ENCODE assay signal across 29 mouse cellular contexts in the genomic region with DNA sequence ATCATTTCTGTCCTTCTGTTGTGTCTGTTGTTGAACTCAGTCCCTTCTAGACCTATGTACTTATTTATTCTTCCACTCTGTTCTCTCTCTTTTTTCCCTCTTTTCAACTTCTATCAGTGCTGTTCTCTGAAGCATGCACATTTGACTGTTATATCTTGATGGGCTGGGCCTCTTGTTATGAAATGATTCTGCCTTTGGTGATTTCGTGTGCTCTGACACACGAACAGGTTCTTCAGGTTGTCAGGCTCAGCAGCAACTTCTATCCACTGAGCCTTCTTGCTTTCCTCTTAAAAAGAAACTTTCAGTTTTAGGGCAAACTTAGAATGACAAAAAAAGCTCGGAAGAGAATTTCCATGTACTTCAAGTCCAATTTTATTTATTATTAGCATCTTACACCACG.
"Had no signal": no experiment of that assay in that cellular context is flagged by ENCODE, and none has a peak within 500 bp of the region (broad histone marks: within the 10 kb centered on the region; RNA-seq: fewer than 3 reads in every experiment).

No protein-coding gene starts in this region.

- H3K9ac ChIP-seq: embryonic facial prominence, embryonic 12.5 days; embryonic facial prominence, embryonic 13.5 days; embryonic facial prominence, embryonic 15.5 days; forebrain, embryonic 12.5 days; forebrain, embryonic 13.5 days; forebrain, postnatal 0 days had no signal

- H3K27ac ChIP-seq: embryonic facial prominence, embryonic 12.5 days; embryonic facial prominence, embryonic 13.5 days; embryonic facial prominence, embryonic 15.5 days; forebrain, embryonic 10.5 days; forebrain, embryonic 12.5 days; forebrain, embryonic 13.5 days; gastrocnemius, adult 2 months; heart, adult 2 months; heart, embryonic 10.5 days had no signal

- H3K36me3 ChIP-seq: embryonic facial prominence, embryonic 12.5 days; embryonic facial prominence, embryonic 13.5 days; embryonic facial prominence, embryonic 15.5 days; forebrain, embryonic 10.5 days; forebrain, embryonic 12.5 days; heart, embryonic 10.5 days had no signal

- H3K9me3 ChIP-seq: embryonic facial prominence, embryonic 12.5 days; embryonic facial prominence, embryonic 13.5 days; embryonic facial prominence, embryonic 15.5 days; forebrain, embryonic 10.5 days; forebrain, embryonic 12.5 days; forebrain, embryonic 13.5 days; heart, embryonic 10.5 days had no signal

- H3K27me3 ChIP-seq: embryonic facial prominence, embryonic 12.5 days; embryonic facial prominence, embryonic 13.5 days; embryonic facial prominence, embryonic 15.5 days; forebrain, embryonic 12.5 days; forebrain, embryonic 13.5 days had no signal

- H3K4me3 ChIP-seq: embryonic facial prominence, embryonic 12.5 days; embryonic facial prominence, embryonic 13.5 days; embryonic facial prominence, embryonic 15.5 days; erythroblast, embryonic 14.5 days; forebrain, embryonic 10.5 days; forebrain, embryonic 12.5 days; forebrain, embryonic 13.5 days; gastrocnemius, adult 2 months; heart, adult 2 months; heart, embryonic 10.5 days had no signal

- H3K4me2 ChIP-seq: embryonic facial prominence, embryonic 12.5 days; embryonic facial prominence, embryonic 13.5 days; embryonic facial prominence, embryonic 15.5 days; forebrain, embryonic 12.5 days; forebrain, embryonic 13.5 days; heart, embryonic 11.5 days had no signal

- H3K4me1 ChIP-seq: embryonic facial prominence, embryonic 12.5 days; embryonic facial prominence, embryonic 13.5 days; forebrain, embryonic 12.5 days; forebrain, embryonic 13.5 days had no signal

- DNase-seq: cerebellum, adult 2 months; cerebellum, adult 8-10 months; cerebellum, adult 9-10 months; cerebellum, adult 9-11 months; cerebellum, postnatal 10 days; cerebellum, postnatal 14 days; cerebellum, postnatal 25 days; cerebellum, postnatal 36 days; embryo, embryonic 11 days; forebrain, postnatal 0 days; gastrocnemius, adult 2 months; gastrocnemius, postnatal 10 days; gastrocnemius, postnatal 14 days; gastrocnemius, postnatal 25 days; gastrocnemius, postnatal 36 days; heart, adult 11 months; heart, adult 18-20 months; heart, adult 2 months had no signal

- ATAC-seq: forebrain, embryonic 13.5 days; forebrain, embryonic 14.5 days; forebrain, embryonic 16.5 days; forebrain, postnatal 0 days had no signal
